Mouse (Mus musculus) gastrocnemius, adult 8-10 months (tissue): ENCODE results near the gene Tlr3. TPM values are rescaled to one million over a fixed set of nuclear protein-coding genes. Genes with fewer than 3 reads are reported as not detected.

Source experiments
- DNase-seq, 2 experiments: peaks; one replicate each; pipeline ENCODE4 v3.0.0; 2022; ENCODE audit warnings: low spot score in 2 of 2
- total RNA-seq, 4 experiments: library from RNA; stranded (reverse); gene quantifications; 2 replicates each; pipeline ENCODE4 v1.2.4; 2022

Gene Tlr3
- 1 to 10 TPM in 2 of 4 experiments, under 1 TPM in 2; 0.68 to 1.3 (median 0.91) TPM for total RNA-seq

DNA sequence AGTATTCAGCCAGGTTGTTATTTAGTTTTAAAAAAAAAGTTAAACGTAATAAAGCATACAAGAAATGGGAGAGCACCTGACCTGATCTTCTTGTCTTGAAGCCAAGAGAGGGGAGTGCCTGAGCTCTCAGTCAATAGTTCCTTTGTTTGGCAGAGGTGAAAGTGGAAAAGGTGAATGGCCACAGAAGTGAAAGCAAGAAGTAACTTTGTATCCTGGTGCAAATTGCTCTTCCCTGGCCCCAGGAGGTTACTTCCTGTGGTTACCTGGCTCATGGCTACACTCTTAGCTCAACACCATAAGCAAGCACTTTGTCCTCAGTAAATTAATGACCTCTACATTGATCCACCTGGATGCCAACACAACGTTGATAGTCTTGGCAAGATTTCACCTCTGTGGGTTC lies at the start of gene Tlr3:
TSS of gene Tlr3 (minus strand) at position 199 of the 400 bp plus-strand sequence.
- DNase-seq = no peak

DNA sequence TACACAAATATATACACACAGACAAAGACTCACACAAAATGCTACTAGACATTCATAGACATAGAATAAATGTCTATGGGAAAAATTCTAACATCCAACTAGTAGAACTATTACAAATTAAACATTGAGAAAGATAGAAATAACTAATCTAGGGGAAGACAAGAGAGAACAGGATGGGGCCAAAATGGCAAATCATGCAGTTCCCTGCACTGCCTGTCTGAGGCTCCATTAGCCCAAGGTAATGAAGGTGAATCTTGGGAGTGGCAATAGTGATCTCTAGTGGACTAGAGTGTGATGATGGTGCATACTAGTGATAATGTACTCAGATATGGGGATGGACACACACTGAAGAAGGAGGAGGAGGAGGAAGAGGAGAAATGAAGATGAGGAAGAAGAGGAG lies 47.0 kb upstream of the Tlr3 start:
- no peak for DNase-seq

DNA sequence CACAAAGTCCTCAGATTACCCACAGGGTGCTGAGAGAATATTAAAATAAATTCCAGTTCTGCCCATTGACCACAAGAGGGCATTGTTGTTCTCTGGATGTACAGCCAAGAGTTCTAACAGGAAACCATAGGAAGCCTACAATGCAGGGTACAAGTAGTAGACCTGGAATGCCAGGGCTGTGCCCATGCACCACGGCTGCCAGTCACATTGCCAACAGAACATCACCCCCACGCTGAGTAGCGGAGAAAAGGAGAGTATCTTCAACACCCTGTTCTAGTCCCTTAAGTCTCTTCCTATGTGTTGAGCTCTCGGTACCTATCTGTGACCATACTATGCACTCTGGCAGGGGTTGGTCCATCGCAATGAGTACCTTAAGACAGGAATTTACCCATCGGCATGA lies 43.5 kb upstream of the Tlr3 start:
- DNase-seq = peak; percentile 17 to 27

DNA sequence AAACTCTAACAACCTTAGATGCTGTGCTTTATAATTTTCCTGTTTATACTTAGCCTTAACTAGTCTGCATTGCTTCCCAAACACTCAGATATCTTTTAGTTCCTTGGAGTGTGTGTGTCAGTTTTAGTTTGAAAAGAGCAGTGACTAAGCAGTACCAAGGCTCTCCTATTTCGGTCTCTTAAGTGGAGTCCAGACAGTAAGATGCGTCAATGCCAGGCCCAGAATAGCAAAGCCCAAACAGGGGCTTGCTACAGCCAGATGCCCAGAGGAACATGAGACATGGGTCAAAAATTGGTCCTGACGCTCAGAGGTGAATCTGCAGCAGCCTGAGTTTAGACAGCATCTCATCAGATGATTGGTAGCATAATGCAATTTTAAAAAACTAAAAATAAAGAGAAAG lies 41.2 kb upstream of the Tlr3 start:
- DNase-seq = peak; percentile 45 to 61

DNA sequence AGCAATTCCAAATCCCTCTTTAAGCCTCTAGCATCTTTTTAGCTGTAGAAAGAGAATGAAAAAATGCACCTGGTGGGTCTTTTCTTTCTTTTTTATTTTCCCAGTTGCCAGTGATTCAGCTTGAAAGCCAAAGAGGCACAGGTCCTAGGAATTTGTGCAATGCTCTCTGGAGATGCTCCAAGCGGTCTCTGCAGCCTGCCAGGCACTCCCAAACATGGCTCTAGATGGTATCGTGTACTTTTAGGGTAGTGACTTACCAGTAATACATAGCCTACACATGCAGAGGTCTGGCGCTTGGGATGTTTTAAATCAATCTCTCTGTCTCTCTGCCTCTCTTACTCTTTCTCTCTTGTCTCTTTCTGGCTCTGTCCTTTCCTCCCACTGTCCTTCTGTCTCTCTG lies 38.0 kb upstream of the Tlr3 start:
- DNase-seq = no peak

DNA sequence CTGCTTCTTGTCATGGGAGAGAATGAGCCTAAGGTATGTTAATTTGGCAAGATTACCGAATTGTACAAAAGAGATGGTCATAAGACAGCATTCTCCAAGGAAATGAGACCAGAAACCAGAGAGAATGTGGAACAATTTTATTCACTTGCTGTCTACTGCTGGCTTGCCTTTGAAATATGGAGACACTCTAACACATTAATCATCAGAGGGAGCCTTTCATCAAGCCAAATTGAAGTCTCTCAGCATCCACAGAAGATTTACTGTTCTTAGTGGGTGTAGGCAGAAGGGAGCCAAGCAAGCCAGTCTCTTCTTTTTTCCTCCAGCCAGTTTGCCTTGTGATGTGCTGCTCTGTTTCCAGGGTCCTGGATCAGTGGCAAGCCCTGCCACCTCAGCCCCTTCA lies 37.4 kb upstream of the Tlr3 start:
- no peak for DNase-seq

DNA sequence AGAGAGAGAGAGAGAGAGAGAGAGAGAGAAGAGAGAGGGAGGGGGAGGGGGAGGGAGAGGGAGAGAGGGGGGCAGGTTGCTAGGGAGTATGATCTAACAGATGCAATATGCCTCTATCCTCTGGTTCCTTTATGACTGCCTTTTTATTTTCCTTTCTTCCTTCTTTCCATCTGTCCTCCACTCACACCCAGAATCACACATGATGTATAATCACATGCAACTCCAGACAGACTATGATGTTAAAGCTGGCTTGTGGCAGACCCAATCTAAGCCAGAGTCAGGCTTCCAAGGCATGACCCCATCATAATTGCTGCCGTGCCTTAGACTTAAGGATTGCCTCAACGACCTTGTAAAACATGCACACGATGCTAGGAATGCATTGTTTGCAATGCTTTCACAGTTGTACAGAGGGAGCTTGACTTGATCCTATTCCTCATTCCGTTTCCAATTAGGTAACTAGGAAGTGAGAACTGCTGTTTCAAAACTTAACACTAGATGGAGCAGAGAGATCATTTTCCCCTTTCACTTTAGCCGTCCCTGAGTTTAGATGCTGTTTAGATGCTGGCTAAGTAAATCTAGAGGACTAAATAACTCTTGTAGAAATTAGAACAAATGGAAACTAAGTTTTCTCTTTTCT lies 28.1 kb upstream of the Tlr3 start:
- no peak for DNase-seq

DNA sequence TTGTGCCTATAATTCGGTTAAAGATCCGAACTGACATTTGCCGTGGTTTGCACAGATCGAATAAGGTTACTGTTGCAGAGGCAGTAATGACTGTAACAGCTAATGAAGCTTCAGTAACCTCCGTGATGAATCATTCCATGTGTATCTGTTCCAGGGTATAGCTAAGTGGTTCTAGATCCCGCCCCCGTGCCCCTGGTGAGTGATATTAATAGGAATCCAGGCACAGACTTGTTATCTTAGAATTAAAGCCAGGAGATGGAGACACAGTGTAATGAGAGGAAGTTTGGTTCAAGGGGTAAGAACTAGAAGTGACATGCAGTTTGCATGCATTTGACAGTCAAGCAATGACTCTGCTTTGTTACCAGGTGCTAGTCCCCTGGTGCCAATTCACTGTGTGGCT lies 9.3 kb upstream of the Tlr3 start:
- DNase-seq = no peak

DNA sequence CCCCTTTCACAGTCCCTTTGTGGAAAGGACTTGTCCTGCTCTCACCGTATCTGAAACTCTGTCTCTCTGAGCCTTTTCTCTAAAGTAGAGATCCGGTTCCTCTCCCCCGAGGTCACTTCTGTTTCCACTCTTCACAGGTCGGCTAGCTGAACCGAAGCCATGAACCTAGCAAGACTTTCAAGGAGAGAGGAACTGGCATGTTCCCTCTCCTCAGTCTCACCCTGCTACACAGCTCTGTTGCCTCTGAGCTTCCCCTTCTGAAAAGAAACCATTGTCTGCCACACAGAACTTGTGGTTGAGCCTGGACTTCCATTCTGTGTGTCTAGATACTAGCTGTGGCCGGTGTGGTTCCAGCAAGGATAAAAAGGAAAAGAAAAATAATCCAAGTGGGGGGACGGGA lies 4.1 kb upstream of the Tlr3 start:
- no peak for DNase-seq

DNA sequence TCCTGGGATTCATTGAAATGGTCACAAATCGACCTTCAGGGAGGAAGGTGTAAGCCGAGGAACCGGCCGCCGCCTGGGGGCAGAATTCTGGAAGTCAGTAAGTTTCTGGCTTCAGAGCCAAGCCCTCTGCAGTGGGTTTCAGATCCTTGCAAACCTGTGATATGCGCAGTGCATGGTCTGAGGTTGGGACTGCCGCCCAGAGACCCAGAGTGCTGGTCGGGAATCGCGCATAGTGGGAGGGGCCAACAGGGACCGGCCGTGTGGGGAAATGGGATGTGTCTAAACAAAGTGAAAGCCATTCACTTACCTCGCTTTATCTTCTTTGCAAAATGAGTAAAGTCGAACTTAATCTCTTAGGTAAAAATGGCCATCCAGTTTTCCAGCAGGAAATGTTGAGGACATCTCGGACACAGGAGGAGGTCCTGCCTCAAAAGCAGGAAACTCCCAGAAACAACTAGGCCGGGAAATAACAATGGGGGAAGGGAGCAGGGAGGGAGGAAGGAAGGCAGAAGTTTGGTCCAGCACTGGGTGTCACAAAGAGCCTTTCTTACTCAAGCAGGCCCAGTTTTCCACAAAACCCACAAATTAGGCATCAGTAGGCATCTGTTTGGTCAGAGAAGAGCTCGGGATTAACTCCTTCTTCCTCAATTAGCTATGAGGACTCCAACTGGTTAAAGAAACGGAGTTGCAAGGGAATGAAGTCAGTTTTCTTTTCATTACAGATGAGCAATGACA lies 567 bp downstream of the Tlr3 start:
- DNase-seq = peak; percentile 29 to 33

DNA sequence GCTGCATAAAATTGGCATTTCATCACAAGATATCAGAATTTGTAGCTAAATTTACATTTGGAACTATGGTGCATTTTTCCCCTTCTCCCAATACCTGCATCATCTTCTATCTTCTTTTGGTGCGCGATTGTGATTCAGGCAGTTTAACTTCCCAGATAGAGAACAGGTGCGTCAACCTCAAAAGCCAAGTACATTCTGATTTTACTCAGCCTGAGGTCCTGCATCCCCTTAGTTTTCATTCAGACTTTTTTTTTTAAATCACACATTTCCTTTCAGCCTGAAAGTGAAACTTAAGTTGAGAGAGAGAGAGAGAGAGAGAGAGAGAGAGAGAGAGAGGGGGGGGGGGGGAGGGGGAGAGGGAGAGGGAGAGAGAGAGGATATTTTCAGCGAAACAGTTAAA lies 1.2 kb downstream of the Tlr3 start:
- DNase-seq = no peak

DNA sequence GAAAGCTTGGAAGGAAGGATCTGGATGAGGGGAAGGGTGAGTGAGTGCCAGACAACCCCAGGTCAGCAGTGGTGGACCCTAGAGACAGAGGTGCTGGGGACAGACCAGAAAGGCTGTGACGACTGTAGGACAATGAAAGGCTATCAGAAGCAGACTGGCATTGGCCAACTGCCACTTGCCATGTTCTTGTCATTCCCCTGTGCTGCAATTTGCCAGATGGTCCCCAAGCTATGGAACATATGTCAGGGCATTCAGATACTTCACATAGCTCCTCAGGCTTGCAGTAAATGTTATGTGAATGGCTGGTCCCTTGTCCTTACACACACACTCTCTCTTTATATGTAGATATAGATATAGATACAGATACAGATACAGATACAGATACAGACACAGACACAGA lies 27.6 kb downstream of the Tlr3 start:
- no peak for DNase-seq

DNA sequence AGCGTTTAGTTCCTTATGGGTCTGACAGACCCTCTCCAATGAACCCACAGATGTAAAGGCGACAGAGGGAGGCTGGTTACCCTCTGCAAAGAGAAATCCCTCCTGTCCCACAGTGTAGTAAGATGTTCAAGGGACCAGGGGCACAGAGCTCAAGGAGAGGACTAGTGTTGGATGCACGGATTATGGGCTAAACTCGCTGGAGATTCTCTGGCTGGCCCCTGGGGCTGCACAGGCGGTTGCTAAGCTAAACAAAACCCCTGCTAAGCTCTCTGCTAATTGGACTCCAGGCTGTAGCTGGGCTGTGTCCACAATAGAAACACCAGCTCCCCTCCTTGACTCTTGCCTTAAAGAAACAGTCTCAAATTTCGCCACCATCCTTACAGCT lies 28.9 kb downstream of the Tlr3 start, which contains the start of gene Fam149a:
TSS of gene Fam149a (minus strand) at position 329 of the 385 bp plus-strand sequence.
- DNase-seq = no peak

DNA sequence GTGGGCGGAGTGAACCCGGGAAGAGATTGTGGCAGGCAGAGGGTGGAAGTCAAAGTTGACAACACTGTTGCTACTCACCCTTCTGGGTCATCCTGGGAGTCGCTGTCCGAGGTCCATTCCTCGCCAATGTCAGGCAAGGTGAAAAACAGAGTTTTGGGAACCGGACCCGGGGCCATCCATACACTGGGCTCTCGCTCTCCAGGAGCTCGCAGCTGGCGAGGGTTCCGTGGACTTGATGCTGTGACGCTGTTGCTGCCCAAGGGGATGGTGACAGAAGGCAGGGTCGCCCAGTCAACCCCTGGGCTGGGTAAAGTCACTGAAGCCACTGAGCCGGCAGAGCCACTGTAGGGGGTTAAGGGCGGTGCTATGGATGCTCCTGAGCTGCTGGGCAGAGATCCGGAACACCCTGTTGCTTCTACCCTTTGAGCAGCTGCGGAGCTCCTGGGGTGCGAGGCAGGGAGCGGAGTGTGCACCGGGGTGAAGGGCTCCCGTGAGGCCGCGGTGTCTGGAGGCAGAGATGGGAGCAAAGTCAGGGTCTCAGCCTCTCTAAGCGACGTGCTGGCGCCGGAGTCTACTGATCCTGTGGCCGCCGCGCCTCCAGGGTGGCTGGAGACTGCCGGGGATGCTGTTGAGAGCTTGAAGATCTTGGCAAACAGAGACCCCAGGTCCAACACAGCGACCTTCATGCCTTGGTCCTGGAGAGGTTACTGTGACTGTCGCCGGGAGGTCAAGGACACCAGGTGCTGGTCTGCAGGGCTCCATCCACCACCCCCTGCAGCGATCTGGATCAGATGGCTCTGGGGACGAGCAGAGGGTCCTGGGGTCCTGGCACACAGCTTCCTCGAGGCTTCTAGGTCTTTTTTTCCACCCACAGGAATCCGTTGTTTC lies 29.6 kb downstream of the Tlr3 start:
- no peak for DNase-seq

DNA sequence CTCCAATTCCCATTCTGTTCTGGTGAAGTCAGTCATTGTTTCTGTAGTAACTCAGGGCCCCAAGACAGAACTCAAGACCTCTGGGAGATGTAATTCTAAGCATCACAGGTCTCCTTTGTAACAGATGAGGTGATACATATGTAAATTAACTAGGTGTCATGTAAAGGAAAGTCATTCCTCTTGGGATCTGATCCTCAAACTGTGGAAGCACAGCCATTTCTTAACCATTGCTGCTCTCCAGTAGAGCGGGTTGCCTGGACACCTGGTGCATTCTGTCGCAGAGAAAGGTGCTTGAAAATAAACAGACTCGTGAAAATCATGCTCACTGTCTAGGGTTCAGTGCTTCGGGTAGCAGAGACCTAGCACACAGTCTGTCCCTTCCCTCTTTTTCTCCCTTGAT lies 30.3 kb downstream of the Tlr3 start:
- DNase-seq = no peak

DNA sequence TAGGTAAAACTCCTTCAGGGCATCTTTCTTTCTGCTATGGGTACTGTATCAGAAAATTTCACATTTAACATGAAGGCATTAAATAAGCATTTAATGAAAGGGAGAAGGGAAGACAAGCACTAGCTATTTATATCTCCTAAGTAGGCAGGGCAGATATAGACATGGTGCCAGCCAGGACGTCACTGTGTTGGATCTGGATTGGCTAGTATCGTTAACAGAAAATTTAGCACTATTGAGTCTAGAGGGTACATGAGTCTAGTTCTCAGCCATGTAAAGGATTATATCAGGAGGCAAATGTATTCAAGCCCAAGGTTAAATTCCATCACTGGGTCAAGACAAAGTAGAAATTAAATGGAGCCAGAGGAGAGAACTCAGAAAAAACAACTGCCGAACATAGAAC lies 36.8 kb downstream of the Tlr3 start:
- DNase-seq = no peak

DNA sequence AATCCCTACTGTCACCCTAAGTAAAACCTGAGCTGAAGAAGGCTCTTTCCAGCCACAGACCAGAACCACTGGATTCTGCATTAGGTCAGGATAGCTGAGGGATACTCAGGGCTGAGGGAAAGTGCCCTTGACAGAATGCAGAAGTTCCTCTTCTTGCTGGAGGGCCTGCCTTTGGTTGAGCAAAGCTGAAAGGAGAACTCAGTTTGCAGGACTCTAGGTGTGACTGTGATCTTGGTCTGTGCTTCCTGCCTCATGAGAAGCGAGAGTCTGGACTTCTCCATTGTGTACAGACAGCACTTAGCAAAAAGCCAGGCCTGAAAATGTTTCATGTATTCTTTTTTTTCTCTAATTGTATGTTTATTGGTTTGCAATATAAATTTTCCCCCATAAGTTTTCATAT lies 43.7 kb downstream of the Tlr3 start:
- no peak for DNase-seq

DNA sequence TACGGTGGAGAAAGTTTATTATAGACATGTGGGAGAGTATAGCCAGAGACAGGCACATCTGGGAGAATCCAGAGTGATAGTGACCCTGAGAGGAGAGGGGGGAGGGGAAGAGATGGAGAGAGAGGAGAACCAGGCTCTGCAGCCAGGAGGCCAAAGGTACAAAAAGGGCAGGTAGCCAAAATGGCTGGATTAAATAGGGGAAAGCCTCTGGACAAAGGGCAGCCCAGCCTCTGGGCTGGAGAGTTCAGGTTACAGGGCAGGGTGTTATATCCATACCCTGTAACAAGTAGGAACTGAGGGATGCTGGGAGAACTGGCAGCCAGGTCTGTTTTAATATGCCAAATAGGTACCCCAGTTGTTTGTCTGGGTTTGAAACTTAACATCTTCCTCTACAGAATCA lies 47.7 kb downstream of the Tlr3 start:
- DNase-seq = no peak

DNA sequence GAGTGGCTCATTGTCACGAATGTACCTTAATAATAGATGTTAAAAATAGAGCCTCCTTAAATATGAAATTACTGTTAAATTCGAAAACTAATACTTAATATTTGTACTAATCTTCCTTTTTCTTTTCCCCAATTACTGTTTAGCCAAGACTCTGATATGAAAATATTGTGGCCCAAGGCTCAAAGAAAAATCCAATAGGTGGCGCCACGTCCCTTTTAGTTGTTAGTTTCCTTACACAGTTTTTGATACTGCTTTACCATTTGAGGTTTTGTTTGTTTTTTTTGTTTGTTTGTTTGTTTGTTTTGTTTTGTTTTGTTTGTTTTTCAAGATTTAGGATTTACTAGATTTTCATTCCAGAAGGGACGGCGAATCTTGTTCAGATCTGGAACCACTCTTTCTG lies 48.6 kb downstream of the Tlr3 start:
- no peak for DNase-seq

DNA sequence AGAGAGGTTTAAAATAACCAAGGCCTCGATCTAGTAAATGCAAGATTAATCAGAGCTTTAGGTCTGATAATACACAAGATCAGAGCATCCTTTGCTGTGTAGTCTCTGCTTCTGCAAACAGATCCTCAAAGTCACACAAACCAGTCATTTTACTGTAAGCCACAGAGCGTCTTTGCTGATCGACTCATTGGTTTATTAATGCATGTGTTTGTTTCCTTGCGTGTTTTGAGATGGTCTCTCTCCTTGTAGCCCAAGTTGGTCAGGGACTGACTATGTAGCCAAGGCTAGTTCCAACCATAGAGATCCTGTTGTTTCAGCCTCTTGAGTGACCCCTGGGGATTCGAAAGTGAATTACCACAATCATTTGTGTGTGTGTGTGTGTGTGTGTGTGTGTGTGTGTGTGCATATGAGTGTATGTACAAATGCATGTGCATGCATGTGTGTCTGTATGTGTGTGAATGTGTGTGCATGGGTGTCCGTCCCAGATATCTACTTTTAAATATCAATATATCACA lies 51.7 kb downstream of the Tlr3 start:
- no peak for DNase-seq

DNA sequence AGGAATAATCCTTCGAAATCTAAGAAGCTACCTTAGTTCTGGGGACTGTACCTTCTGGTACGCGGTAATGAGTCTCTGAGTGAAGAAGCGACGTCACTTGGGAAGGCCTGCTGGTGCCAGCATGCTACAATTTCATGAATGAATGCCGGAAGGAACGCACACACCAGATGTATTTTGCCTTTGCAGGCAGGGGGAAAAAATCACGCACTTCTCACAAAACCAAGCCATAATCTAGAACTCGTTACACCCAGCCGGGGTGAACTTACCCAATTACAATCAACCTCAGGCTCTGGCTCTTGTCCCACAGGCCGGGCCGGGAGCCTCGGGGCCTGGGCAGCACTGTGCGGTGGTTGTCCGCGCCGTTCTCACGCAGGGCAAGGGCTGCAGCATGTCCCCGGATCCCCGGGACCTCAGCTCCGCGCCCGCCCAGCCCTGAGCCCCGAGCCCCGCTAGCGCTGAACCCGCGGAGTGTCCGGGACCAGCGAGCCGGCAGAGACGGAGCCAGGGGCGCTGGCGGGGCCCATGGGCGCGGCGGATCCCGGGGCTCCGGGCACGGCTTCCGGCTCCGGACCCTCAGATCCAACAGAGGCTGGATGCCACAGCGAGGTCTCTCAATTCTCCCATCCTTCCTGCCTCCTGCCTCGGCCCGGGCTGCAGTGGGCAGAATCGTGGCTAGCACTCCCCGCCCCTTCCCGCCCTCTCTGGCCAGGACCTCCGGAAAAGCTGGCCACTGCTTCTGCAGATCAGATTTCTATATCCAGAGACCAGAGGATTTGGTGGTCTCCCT lies 52.6 kb downstream of the Tlr3 start:
- peak in 1 of 2 experiments; percentile 10 for DNase-seq
